Mouse (Mus musculus): ENCODE data around the gene Zzz3. TPM values are rescaled to one million over a fixed set of nuclear protein-coding genes. Genes with fewer than 3 reads are reported as not detected.

Gene Zzz3
- 10 to 100 TPM; 45.3 to 45.7 TPM for total RNA-seq (2021)
- long read RNA-seq, experiment 1, full-length matches to known transcripts, result 10 of 23 reads
- long read RNA-seq, experiment 1, partial matches to known transcripts, result 3 of 23 reads
- long read RNA-seq, experiment 1, other reads (novel, unspliced or antisense), result 10 of 23 reads
- long read RNA-seq, experiment 2, full-length matches to known transcripts, result 20 of 44 reads
- long read RNA-seq, experiment 2, partial matches to known transcripts, result 9 of 44 reads
- long read RNA-seq, experiment 2, other reads (novel, unspliced or antisense), result 15 of 44 reads

GRCm38 (mm10) chr3:152395350-152396277 is at the start of gene Zzz3:
Gene Zzz3, plus strand, starts transcription at chr3:152395473.
- DNase-seq (ENCODE audit: low spot score in 2 of 2), result peak; percentile 88 to 90
- Histone ChIP-seq H3K27ac (peak within 1 kb of the TSS; percentile 100), H3K4me3 (peak within 1 kb of the TSS; percentile 87)
- TF ChIP-seq CTCF (conservative IDR thresholded peaks at IDR 0.05), result peak; percentile 96

DNA sequence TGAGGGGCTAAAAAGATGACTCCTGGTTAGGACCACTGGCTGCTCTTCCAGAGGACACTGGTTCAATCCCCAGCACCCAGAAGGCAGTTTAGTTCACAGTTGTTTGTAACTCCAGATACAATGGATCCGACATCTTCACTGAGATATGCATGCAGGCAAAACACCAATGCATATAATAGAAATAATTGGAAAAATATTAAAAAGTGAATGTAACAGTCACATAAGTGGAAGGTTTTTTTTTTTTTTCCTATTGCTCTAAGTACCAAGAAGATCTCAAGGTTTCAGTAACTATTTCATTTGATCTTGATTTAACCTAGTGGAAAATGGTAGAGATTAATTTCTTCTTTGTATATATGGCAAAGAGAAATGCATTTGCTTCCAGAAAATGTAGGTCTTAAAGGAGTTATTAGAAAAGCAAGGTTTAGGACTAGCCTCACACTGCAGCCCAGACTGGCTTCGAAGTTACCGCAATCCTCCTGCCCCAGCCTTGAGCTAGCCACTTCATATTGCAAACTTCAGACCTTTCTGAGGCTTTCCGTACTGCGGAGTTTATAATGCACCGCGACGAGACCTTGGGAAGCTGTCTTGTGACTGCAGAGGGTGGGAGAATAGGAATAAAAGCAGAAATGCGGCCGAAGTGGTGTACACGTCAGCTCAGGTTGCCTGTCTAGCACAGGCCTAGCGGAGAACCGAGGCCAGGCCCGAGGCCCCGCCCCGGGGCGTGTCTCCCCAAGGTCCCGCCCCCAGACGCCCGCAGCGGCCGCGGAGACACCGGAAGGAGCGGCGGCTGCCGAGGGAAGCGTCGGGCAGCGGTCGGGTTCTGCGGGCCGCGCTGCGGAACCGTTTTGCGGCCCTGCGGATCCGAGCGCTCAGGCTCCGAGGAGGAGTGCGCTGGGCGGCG is 49.3 kb upstream of the Zzz3 start, which contains the start of gene Usp33:
Usp33 (plus strand) TSS at position 747 of the 901 bp plus-strand sequence.
- peak; percentile 39 for TF ChIP-seq CTCF (conservative IDR thresholded peaks at IDR 0.05)
- Histone ChIP-seq H3K4me3 (peak within 1 kb of the TSS; percentile 78), H3K27ac (peak within 1 kb of the TSS; percentile 85)
- peak; percentile 91 to 96 for DNase-seq (ENCODE audit: low spot score in 2 of 2)

GRCm38 (mm10) chr3:152346633-152347141 is 48.6 kb upstream of the Zzz3 start:
- H3K27ac ChIP-seq, result peak overlapping the region; percentile 85
- DNase-seq (ENCODE audit: low spot score in 2 of 2), result peak in 1 of 2 experiments; percentile 21
- no peak for TF ChIP-seq CTCF (conservative IDR thresholded peaks at IDR 0.05)
- H3K4me3 ChIP-seq, result peak overlapping the region; percentile 78

DNA sequence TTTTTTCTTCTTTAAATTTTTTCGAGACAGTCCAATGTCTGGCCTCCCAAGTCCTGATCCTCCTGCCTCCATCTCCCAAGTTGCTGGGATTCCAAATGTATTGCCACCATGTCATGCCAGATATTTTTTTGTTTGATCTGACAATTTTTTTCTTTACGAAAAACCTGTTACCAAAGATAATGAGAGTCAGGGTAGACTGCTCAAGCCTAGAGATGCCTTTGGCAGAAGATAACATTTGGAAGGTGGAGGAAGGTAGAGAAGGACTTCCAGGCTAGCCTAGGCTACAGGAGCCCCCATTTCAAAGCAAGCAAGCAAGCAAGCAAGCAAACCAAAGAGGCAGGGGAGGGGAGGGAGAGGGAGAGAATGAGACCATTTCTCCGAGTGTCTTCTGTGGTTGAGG is 48.0 kb upstream of the Zzz3 start:
- Histone ChIP-seq H3K27ac (peak overlapping the region; percentile 85; the same call in 1 of the 2 replicates), H3K4me3 (peak overlapping the region; percentile 78)
- no peak for DNase-seq (ENCODE audit: low spot score in 2 of 2)
- TF ChIP-seq CTCF (conservative IDR thresholded peaks at IDR 0.05), result no peak

DNA sequence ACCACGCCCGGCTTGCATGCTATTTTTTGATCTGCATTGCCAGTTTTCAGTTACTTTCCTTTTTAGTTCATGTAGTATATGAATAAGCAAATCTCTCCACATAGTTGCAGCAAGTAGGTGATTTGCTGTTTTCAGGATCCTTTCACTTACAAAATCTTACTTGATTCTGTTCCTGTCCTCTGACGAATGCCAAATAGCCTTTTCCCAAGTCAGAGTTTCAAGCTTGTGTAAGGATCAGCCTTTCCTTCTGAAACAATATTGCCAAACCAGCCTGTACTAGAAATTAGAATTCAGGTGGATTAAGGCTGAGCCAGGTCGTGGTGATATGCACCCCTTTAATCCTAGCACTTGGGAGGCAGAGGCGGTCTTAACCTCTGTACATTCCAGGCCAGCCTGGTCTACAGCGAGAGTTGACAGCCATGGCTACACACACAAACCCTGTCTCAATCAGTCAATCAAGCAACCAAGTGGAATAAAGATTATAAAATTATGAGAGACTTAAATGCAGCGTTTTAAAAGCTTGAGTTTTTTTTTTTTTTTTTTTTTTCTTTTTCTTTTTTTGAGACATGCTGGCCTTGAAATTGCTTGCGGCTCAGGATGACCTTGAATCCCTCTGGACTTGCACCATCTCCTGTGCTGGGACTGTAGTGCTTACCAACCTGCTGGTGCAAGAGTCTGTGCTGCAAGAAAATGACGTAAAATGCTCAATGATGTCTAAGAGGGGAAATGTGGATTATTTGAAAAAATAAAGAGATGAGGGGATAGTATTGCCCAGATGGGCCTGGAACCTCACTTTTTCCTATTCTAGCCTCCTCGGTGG is 47.1 kb upstream of the Zzz3 start:
- DNase-seq (ENCODE audit: low spot score in 2 of 2), result no peak
- H3K4me3 ChIP-seq, result no peak overlapping the region; the same call in 1 of the 2 replicates
- no peak overlapping the region for H3K27ac ChIP-seq
- no peak for TF ChIP-seq CTCF (conservative IDR thresholded peaks at IDR 0.05)

DNA sequence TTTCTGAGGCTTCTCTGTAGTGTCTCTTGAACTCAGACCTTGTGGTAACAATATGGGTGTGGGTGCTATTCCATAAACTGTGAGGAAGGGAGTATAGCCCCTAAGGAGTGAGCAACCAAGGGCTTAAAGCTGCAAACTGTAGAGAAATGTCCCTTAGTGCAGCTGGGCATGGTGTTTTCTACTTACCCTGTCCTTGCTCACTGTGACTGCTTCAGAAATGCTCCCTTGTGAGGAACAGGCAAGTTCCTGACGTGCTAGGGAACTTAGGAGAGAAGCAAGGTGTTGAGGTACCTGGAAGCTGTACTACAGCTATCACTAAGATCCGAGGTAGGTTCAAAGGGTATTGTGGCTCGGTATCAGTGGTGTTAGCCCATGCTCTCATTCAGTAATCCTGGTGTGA is 44.8 kb upstream of the Zzz3 start:
- no peak for DNase-seq (ENCODE audit: low spot score in 2 of 2)
- H3K4me3 ChIP-seq, result no peak overlapping the region
- no peak overlapping the region for H3K27ac ChIP-seq
- TF ChIP-seq CTCF (conservative IDR thresholded peaks at IDR 0.05), result no peak

DNA sequence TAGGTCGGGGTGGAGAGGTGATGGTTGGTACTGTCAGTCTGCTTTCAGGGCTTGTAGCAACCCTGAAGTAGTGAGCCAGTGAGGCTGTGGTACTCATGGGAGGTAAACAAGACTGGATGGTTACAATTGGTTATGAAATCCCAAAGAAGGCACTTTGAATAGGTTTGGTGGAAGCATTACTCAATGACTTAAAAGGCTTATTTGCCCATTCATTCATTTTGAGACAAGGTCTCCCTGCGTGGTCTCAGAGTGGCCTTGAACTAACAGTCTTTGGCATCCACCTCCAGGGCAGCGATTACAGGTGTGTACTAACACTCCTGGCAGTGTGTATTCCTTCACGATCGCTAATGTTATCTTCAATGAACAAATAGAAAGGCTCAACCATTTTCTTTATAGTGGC is 44.3 kb upstream of the Zzz3 start:
- no peak overlapping the region for H3K27ac ChIP-seq
- no peak overlapping the region for H3K4me3 ChIP-seq
- DNase-seq (ENCODE audit: low spot score in 2 of 2), result no peak
- TF ChIP-seq CTCF (conservative IDR thresholded peaks at IDR 0.05), result no peak

DNA sequence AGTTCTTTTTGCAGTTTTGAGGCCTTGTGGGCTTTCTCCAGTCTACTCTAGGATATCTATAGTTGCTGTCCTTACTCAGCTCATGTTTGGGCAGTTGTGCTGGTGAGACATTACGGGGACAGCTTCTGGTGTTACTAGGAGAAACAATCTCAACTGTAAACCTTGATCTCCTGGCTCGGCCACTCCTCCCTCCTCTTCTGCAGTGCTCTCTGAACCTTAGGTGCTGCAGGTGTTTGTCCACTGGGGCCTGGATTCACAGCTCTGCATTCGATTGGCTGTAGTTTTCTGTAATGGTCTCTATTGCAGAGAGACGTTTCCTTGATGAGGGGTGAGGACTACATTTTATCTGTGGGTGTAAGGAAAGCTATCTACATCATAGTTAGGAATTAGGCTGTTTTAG is 43.0 kb upstream of the Zzz3 start:
- Histone ChIP-seq H3K27ac (no peak overlapping the region), H3K4me3 (no peak overlapping the region)
- no peak for DNase-seq (ENCODE audit: low spot score in 2 of 2)
- no peak for TF ChIP-seq CTCF (conservative IDR thresholded peaks at IDR 0.05)

DNA sequence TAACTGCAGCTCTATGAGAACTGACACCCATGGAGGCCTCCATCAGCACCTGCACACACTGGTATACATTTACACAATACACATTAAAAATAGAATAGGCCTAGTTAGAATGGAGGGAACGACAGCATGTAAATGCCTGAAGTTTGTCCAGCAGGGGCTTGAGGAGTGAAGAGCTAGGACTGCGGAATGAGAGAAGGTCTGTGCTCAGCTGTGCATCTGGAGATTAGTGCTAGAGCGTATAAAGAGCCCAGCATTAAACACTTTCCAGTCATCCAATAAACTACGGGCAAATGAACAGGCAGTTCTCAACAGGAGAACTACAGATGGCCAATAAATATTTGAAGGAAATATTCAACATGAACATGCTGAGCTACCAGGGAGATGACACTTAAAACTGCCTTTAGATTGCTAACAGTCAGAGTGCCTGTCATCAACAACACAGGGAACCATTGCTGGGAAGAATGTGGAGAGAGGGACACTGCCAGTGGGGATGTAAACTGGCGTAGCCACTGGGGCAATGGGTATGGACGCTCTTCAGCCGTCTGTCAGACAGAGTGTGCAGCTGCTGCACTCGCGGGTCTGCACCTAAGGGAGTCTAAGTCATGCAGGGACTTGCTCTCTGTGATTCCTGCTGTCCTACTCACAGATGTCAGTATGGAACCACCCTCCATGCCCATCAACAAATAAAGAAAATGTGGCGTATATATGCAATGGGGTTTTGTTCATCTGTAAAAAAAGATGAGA is 41.7 kb upstream of the Zzz3 start:
- H3K27ac ChIP-seq, result peak overlapping the region; percentile 59
- H3K4me3 ChIP-seq, result no peak overlapping the region
- DNase-seq (ENCODE audit: low spot score in 2 of 2), result peak in 1 of 2 experiments; percentile 13
- 0 out of 2 replicates have a peak, but pooled peaks have one; percentile 12 for TF ChIP-seq CTCF (conservative IDR thresholded peaks at IDR 0.05)

DNA sequence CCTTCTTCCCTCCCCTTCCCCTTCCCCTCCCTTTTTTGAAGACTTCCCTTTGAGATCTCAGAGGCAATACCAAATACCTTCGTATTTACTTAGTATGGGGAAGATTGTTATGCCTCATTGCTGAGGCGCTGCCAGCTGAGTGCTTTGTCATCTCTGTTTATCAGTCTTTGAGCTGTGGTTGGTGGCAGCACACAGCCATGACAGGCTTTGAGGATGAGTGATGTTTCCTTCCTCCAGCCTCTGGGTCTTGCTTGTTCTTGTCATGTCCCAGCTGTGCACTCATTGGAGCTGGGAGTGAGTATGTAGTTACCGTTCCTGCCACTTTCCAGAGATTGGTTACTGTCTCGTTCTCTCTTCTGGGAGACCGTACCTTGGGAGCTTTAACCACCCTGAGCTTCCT is 39.9 kb upstream of the Zzz3 start:
- no peak for TF ChIP-seq CTCF (conservative IDR thresholded peaks at IDR 0.05)
- no peak overlapping the region for H3K4me3 ChIP-seq
- H3K27ac ChIP-seq, result no peak overlapping the region
- DNase-seq (ENCODE audit: low spot score in 2 of 2), result no peak

DNA sequence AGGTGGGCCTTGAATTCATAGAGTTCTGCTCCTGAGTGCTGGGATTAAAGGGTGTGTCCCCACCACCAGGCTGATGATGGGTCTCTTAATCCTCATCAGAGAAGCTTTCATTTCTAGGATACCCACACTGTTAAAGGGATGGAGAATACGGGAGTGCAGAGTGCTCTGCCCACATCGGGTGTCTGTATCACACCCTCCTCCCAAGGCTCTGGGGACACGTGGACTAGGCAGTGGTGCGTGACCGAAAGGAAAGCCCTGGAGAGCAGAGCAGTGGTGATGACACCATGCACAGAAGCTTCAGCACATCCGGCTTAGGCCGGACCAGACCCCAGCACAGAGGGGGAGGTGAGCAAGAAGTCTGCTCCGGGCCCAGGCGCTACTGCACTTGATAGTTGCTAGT is 38.5 kb upstream of the Zzz3 start:
- Histone ChIP-seq H3K27ac (no peak overlapping the region), H3K4me3 (no peak overlapping the region)
- no peak for DNase-seq (ENCODE audit: low spot score in 2 of 2)
- no peak for TF ChIP-seq CTCF (conservative IDR thresholded peaks at IDR 0.05)
